Mouse (Mus musculus) cerebellum, adult 9-10 months (tissue): ENCODE data around the gene Myo1g.
"Not testable (repeated sequence)": the region's sequence is repeated elsewhere in the genome, so short reads cannot be mapped to it uniquely, and the experiment has no call there.

ENCODE experiments used
- DNase-seq: peaks from one replicate; pipeline ENCODE4 v3.0.0; 2022

Myo1g gene

DNA sequence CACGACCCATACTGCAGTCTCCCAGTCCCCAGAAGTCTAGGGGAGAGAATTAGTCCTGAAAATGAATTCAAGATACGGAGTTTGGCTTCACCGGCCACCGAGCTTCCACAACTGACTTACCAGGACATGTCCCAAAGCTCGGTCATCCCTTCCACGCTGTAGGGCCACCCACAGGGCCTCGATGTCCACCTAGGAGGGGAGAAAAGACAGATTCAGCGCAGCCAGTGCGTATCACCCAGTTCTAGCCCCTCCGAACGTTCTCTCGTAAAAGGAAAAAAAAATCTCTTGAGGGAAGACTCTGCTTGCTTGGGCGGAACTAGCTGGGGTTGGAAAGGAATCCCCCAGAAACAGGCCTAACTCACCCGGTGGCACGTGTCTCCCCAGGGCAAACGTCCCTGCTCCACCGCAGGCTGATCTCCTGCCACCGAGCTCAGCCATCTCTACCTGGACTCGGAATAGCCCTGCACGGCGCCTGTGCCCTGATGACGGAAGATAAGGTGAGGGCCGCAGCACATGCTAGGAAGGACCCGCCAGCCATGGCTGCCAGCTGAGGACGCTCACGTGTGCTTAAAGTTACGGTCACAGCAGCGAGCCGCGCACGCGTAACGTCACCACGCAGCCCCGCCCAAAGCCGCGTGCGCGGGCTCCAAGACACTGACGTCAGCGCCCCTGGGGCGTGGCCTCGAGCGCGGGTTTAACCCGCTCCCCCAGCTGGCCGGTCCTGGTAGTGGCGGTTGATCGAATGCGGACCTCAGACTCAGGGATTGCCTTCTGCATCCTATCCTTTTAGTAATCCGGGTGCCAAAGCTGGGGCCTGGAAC lies 7.6 kb upstream of the Myo1g start:
- peak; percentile 98 for DNase-seq

DNA sequence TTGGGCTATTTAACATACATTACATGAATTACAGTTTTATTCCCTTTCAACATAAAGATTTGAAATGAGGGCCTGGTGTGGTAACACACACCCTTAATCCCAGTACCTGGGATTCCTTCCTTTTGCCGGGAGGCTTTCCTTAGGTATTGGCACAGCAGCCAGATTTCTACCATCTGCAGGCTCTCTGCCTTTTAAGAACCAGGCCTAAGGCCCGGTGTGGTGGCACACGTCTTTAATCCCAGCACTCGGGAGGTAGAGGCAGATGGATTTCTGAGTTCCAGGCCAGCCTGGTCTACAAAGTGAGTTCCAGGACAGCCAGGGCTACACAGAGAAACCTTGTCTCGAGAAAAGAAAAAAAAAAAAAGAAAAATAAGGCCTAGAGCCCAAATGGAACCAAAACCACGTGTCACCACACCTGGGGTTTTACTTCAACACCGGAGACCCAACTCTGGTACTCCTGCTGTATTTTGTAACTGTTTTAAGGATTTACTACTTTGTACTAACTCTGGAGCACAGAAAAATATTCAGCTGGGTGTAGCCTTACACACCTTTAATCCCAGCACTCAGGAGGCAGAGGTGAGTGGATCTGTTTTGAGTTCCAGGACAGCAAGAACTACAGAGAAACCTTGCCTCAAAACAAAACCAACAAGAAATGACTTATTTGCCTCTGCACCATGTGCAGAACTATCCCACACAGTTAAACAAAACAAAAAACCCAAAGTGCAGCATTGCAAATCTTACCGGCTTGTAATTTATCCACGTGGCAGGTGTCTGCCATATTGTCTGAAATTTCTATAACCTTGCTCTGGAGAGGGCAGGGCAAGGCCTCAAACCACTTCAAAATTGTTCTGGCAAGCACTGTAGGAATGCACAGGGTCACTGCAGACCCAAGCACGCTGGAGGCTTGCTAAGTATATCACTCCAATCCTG lies 6.8 kb upstream of the Myo1g start:
- DNase-seq = no peak

DNA sequence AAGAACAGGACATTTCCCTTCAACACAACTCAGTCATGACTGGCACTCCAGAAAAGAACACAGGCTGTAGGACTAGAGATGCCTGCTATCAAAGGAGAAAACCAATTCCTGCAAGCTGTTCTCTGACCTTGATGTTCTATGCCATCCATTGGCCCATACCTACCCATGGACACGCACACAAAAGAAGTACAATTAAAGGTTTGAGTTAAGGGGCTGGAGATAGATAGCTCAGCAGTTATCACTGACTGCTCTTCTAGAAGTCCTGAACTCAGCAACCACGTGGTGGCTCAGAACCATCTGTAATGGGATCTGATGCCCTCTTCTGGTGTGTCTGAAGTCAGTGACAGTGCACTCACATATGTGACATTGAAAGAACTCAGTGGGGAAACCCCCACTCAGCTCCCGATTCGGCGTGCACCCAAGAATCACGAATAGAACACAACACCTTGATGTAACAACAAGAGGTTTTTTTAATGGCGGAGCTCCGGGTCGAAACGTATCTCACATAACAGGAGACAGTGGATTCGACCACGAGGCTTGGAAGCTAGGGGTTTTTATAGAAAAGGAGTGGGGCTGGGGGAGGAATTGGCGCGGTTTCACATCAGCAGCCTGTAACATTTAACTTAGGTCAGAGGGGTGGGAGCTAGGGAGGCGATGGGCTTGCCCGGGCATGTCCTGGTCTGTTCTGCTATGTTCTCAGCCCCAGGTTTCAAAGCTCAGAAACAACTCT lies 5.9 kb upstream of the Myo1g start:
- not testable (repeated sequence) for DNase-seq

DNA sequence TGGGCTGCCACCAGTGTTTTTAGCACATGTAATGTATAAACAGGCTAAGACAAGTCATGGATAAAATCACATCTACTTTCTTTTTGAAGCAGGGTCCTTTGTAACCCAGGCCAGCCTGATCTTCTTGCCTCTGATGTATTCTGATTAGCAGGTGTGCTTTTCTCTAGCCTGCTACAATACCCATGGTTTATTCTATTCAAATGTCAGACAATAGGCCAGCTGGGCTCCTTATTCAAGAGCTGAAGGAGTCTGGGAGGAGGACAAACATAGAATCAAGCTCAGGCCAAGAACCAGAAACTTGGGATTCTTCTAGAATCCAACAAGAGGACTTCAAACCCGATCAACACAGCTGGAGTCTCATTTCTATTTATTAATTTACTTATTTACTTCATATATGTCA lies 4.5 kb upstream of the Myo1g start:
- DNase-seq = no peak

DNA sequence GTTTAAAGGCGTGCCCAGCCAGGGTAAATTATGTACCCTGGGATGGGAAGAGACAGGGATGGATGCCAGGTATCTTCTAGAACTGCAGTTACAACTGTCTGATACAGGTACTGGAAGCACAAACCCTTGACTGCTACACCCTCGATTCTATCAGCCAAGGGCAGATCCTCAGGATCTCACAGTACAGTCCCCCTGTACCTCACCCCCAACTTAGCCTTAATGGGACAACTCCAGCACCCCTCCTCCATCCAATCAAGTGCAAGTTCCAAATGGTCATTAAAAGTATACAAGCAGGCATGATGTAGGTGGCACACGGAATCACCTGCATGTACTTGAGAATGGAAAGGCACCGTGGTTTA lies 4.1 kb upstream of the Myo1g start:
- DNase-seq = no peak

DNA sequence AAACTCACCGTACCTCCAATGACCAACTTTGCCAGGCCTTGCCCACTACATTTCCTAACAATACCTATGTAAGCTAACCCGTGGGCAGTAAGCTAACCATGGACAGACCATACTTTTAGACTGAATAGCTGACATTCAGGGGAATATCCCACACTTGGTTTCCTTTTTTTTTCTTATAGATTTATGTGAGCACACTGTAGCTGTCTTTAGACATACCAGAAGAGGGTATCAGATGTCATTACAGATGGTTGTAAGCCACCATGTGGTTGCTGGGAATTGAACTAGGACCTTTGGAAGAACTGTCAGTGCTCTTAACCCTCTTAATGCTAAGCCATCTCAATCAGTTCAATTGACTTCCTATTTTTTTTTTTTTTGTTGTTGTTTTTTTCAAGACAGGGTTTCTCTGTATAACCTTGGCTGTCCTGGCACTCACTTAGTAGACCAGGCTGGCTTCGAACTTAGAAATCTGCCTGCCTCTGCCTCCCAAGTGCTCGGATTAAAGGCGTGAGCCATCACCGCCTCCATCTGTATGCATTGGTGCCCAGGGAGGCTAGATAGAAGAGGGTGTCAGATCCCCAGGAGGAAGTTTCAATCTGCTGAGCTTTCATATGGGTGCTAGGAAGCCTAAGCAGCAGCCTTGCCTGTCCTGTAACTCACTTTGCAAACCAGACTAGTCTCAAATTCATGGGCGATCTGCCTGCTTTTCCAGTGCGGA lies 3.6 kb upstream of the Myo1g start:
- DNase-seq = no peak

DNA sequence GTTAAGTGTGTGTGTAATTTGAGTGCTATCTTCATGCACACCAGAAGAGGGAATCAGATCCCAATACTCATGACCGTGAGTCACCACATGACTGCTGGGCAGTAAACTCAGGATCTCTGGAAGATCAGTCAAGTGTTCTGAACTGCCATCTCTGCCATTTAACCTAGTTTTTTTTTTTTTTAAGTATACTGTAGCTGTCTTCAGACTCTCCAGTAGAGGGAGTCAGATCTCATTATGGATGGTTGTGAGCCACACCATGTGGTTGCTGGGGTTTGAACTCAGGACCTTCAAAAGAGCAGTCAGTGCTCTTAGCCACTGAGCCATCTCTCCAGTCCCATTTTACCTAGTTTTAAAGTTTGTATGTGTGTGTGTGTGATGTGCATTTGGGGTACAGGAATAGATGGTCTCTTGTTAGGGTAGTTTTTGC lies 2.9 kb upstream of the Myo1g start:
- DNase-seq = no peak

DNA sequence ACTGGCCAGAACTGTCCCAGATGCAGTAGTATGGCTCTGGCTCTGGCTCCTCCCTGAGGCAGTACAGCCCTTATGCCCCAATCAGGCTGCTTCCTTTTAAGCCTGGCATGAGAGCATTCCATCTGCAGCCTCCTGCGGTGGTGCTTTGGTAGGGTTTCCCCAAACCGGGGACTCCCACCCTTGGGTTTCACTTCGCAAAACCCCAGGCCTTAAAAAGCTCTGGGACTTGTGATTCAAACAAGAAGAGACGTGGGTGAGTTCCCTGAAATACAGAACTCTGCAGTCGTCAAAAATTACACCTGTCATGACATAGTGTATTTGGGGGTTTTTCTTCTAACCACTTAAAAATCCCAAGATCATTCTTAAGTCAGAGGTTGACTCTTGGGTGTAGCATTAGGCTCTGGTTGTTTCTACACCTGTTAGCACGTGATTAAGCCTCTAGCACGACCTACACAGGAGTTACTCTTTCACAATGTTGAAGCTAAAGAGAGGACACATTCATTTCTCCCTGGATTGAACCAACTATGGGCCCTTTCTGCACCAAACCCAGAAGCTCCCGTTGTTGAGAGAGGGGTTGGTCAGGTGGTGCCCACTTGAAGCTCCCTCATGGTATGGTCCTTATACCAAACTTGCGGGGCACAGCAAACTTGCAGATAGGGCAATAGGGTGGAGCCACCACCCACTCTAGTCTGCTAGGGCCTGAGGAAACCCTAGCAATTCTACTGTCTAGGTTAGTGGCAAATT lies 2.2 kb upstream of the Myo1g start:
- DNase-seq = no peak

DNA sequence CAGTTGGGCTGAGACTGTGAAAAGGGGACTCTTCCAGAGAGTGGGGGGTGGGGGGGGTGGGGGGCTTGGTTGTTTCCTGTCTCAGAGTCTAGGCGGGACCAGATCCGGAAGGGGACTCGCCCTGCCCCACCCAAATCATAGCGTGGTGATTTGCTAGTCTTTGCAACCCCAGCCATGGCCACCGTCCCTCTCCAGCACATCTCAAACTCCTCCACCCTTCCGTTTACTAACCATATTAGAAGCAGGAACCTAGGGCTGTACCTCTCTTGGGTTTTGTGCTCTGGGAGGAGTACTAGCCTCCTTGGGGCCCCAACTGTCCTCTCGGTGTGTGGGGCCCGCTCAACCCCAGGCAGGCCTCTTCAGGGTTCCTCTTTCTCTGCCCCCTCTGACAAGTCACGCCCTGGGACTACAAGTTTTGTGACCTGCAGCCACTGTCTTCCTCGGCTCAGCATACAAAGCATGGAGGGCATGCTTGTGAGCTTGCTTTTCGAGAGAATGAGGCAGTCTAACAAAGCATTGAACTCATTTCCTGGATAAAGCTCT lies 1.2 kb downstream of the Myo1g start:
- DNase-seq = no peak

DNA sequence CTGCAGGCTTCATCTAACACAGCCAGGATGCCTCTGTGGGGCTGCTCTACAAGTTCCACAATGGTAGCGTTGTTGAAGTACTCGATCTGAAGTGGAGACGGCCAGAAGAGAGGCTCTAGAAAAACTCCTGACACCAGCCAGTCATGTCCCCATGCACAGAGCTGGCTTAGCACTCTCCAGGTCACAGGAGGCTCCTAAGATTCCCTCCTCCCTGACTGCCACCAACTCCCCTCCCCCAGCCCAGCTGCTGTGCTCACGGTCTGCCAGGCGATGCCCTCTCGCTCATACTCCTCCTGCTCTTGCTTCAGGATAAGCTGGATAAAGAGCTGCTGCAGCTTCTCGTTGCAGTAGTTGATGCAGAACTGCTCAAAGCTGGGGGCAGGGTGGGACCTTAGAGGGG lies 5.9 kb downstream of the Myo1g start:
- DNase-seq = no peak

DNA sequence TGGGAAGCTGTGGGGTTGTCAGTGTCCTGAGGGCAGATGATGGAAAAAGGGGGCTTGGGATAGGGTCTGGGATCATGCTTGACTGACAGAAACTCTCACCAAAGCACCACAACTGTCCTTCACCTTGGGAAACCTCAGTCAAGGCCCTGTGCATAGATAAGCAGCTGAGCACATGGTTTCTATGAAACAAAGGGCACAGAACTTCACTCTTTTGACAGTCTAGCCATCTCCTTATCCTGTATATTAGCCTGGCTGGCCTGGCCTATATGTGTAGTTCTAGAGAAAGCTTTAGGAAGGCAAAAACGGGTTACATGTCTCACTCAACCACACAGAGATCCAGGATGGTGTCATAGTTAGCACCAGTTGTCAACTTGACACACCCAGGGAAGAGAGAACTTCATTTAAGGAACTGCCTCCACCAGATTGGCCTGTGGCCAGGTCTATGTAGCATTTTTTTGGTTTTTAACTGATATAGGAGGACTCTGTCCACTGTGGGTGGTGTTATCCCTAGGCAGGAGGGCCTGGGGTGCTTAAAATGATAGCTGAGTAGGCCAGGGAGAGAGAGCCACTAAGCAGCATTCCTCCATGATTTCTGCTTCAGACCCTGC lies 12.4 kb downstream of the Myo1g start:
- DNase-seq = no peak

DNA sequence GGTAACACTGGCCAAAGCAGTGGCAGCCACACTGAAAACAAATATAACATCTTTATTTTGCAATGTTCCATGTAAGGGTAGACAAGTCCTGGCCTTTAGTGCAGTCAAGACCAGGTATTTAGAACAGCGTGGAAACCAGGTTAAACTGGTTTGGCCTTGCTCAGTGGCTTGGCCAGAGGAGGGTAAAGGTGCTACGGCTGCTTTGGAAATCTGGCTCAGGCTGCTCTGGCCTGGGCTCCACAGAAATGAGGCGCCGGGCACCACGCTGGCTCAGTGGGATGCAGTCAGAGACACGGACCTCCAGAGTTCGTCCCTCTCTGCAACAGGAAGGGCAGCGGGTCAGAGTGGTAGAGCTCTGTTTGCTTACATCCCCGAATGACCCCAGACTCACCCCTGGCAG lies 14.2 kb downstream of the Myo1g start:
- DNase-seq = no peak

DNA sequence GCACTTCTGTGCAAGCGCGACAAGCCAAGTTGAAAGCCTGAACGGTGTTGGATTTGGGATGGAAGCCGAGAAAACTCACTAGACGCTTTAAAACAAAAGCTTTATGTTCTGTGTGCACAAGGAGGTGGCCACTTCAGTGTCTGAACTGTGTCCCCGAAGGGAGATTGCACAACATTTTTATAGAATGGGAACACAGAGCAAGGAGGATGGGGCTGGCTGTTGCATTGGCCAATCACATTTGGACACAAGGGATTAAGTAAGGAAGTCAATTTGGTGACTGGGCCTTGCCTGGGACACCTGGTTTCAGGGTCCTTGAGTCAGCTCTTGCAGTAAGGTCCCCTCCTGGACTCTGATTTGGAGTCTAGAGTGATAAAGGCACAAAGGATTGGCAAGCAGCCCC lies 16.1 kb downstream of the Myo1g start:
- DNase-seq = no peak

DNA sequence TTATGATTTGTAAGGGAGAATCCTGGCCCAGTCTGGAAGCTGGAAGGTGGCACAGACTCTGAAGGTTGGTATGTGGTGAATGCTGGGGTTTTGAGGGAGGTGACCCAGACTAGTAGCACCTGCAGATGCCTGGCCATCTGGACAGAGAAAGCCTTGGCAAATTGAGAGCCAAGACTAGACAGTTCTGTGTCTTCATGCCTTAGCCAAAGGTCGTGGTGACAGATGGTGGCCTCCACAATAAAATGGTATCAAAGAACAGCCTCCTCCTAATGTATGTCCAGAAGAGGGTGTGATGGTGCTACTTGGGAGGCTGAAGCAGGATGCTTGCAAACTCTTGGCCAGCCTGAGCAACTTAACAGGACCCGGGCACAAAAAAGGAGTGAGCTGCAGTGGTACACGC lies 16.5 kb downstream of the Myo1g start:
- peak; percentile 88 for DNase-seq

DNA sequence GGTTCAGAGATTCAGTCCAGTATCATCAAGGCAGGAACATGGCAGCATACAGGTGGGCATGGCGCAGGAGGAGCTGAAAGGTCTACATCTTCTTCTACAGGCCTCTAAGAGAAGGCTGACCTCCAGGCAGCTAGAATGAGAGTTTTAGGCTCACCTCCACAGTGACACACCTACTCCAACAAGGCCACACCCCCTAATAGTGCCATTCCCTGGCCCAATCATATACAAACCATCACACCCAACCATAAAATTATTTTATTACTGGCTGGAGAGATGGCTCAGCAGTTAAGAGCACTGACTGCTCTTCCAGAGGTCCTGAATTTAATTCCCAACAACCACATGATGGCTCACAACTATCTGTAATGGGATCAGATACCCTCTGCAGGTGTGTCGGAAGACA lies 18.3 kb downstream of the Myo1g start:
- no peak for DNase-seq

DNA sequence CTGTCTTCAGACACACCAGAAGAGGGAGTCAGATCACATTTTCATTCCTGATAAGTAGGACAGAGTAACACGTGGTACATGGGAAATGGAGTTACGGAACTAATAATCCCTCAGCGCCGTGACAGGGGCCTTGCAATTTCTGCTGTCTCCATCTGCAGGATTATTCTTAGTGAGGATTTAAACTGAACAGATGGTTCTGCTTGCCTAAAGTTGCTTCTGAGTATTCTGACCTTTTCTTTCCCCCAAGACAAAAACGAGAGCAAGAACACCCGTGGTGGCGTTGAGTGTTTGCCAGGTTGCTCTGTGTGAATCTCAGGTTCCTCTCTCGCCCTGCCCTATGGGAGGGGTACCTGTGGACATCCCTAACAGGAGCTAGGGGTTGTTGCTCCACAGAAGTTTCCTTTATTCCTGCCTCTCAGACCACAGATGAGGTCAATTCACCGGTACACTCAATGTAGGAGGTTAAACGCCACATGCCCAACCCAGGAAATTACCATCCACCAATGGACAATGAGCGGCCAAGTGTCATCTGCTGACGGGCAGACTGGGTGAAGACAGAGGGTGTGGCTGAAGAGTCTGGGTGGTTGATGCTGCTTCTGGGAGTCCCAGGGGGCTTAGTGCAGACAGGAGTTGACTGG lies 23.3 kb downstream of the Myo1g start:
- DNase-seq = peak; percentile 74

DNA sequence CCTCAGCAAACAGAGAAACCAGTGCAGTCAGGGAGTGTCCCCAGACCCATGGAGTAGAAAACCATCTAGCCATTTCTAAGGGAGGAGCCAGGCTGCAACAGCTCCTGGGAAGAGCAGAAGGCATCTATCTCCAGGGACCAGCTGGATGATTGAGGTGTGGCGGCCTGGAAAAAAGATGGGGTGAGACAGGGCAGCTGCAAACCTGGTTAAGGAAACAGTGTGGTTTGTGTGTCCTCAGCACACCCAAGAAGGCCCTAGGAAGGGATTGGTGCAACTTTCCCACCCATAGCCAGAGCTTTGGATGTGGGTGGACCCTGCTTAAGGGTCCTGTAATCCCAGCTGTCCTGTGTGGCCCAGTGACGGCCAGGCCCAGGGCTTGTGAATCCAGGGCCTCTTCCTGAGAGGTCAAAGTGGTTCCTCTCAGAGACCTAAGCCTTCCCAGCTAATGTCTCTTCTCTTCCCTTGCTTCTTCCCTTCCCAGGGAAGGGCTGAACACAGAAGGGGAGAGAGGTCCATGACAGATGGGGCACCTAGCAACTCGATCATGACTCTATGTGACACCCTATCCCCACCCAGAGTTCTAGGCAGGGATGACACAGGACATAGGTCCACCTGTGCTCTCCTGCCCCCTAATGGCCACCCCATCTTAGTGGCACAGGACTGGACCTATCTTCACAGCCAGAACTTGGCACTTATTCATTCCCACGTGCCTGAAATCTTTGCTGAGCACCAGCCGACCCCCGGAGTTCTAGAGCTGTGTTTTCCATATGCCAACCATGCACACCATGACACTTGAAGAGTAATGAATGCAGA lies 30.9 kb downstream of the Myo1g start:
- DNase-seq = peak; percentile 70

DNA sequence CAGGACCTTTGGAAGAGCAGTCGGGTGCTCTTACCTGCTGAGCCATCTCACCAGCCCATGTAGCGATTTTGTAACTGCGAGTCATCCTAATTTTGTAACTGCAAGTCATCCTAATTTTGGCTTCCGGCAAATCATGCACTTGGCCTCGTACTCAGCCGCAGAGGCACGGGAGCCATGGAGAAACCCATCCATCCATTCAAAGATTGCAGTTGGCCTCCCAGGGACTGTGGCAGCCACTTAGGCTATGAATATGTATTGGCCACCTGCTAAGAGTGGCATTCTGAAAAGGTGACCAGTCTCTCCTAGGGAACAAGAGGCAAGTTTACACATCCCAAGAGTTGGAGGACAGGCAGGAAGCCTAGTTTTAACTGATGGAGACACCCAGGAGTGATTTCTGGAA lies 31.5 kb downstream of the Myo1g start:
- DNase-seq = no peak

DNA sequence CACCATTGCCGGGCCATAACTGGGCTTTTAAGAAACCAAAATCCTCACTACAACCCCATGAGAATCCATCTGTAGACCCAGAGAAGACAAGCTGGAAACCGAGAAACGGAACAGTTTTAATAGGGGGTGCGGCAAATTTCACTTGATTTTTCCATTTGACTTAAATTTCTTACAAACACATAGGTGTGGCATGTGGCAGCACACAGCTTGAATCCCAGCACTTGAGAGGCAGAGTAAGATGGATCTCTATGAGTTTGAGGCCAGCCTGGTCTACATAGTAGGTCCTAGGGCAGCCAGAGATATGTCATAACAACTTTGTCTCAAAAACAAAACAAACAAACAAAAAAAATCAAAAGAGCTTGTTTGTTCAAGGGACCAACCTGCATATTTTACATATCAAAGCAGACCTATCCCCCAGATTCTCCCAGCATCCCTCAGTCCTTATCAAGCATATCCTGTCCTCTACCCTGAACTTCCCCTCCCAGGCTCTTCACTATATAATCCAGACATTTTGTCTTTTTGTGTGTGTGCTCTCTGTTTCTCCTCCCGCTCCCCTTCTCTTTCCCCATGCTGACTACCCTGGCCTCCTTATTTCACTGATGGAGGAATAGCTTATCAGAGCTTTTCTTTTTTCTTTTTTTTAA lies 32.6 kb downstream of the Myo1g start:
- DNase-seq = no peak
